Mouse (Mus musculus) thymus, adult 2 months (tissue): Measurements from ENCODE around the gene Spata13.

Experiments
- CTCF ChIP-seq: fragments of 200-500 bp; IDR thresholded peaks from 2 replicates; pipeline ENCODE4 v1.5.1; 2012; ENCODE audit warnings: mild to moderate bottlenecking, control low read depth, low read length, moderate library complexity, borderline replicate concordance; ENCODE audit not compliant: control insufficient read depth, poor library complexity, insufficient read depth; ENCODE audit errors: extremely low read depth
- POLR2A ChIP-seq: fragments of 200-500 bp; IDR thresholded peaks from 2 replicates; pipeline ENCODE4 v1.6.1; 2012; ENCODE audit warnings: mild to moderate bottlenecking, low read length, control low read depth, moderate library complexity; ENCODE audit not compliant: control insufficient read depth, poor library complexity, insufficient read depth; ENCODE audit errors: extremely low read depth

- TF ChIP-seq POLR2A (no peak), CTCF (no peak)
Measured at GRCm38 (mm10) chr14:60739155-60739554, 105.4 kb downstream of the Spata13 start.
